Mouse (Mus musculus): ENCODE measurements around the gene Wdr37. TPM values are rescaled to one million over a fixed set of nuclear protein-coding genes. Genes with fewer than 3 reads are reported as not detected.

Wdr37 gene
- polyA plus RNA-seq (2015; fragmentation: Nextera tagmentation; extraction: Ambion mirVana), result 10.5 and 11.1 TPM in 2 replicates

GRCm38 (mm10) chr13:8871314-8871962, at the start of gene Wdr37:
Gene Wdr37, minus strand, starts transcription at chr13:8871909.

GRCm38 (mm10) chr13:8885445-8886184, 13.9 kb upstream of the Wdr37 start, which contains the start of gene Idi1:
Gene Idi1, plus strand, starts transcription at chr13:8885501.

Other genes starting within 250 kb of the Wdr37 start
- gene Idi1, start 13.6 kb upstream of the Wdr37 start, polyA plus RNA-seq (2015; fragmentation: Nextera tagmentation; extraction: Ambion mirVana), result 18.1 and 20.0 TPM in 2 replicates
- gene Gm9745, start 76.3 kb upstream of the Wdr37 start, polyA plus RNA-seq (2015; fragmentation: Nextera tagmentation; extraction: Ambion mirVana), result not detected in 2 replicates
- gene Idi2, start 81.0 kb upstream of the Wdr37 start, polyA plus RNA-seq (2015; fragmentation: Nextera tagmentation; extraction: Ambion mirVana), result not detected in 2 replicates
- 53.5 and 54.5 TPM in 2 replicates for gene Gtpbp4, start 124.2 kb upstream of the Wdr37 start, polyA plus RNA-seq (2015; fragmentation: Nextera tagmentation; extraction: Ambion mirVana)
- gene Larp4b, start 222.0 kb upstream of the Wdr37 start, polyA plus RNA-seq (2015; fragmentation: Nextera tagmentation; extraction: Ambion mirVana), result 30.0 and 31.7 TPM in 2 replicates